Mouse (Mus musculus) forebrain, embryonic 12.5 days (tissue): Measurements from ENCODE around the gene Cyp8b1. TPM values are rescaled to one million over a fixed set of nuclear protein-coding genes. Genes with fewer than 3 reads are reported as not detected.

Experiments used
- polyA plus RNA-seq: library from polyadenylated mRNA; unstranded; fragments of >200 nt; fragmentation: Nextera tagmentation; extraction: Ambion mirVana; gene quantifications from 2 replicates; pipeline ENCODE4 v1.2.1, GENCODE M21; 2016

Gene Cyp8b1
- polyA plus RNA-seq, 1 experiment from 2014 or later: not detected

Other genes starting within 250 kb of the Cyp8b1 start
- gene Sec22c, start 210.8 kb downstream of the Cyp8b1 start, polyA plus RNA-seq: 24.5 and 29.3 TPM in 2 replicates
- gene Ss18l2, start 206.0 kb downstream of the Cyp8b1 start, polyA plus RNA-seq: 97.5 and 104 TPM in 2 replicates
- 75.7 and 78.2 TPM in 2 replicates for gene Nktr, start 197.1 kb downstream of the Cyp8b1 start, polyA plus RNA-seq
- gene Zfp651, start 157.0 kb downstream of the Cyp8b1 start, polyA plus RNA-seq: 9.5 and 10.8 TPM in 2 replicates
- gene Klhl40, start 138.7 kb downstream of the Cyp8b1 start, polyA plus RNA-seq: 0.28 TPM in 1 of 2 replicates, not detected in the other
- gene Hhatl, start 123.8 kb downstream of the Cyp8b1 start, polyA plus RNA-seq: not detected in 2 replicates
- gene Ccdc13, start 76.8 kb downstream of the Cyp8b1 start, polyA plus RNA-seq: 3.1 and 3.6 TPM in 2 replicates
- gene Higd1a, start 57.9 kb downstream of the Cyp8b1 start, polyA plus RNA-seq: 153 and 158 TPM in 2 replicates
- 0.89 and 1.2 TPM in 2 replicates for gene Ackr2, start 17.9 kb downstream of the Cyp8b1 start, polyA plus RNA-seq
- 1.2 and 1.3 TPM in 2 replicates for gene Fam198a, start 34.7 kb upstream of the Cyp8b1 start, polyA plus RNA-seq
- gene Pomgnt2, start 80.8 kb upstream of the Cyp8b1 start, polyA plus RNA-seq: 14.0 and 15.2 TPM in 2 replicates
- gene Snrk, start 201.0 kb upstream of the Cyp8b1 start, polyA plus RNA-seq: 51.1 and 60.4 TPM in 2 replicates